Mouse (Mus musculus): ENCODE data around the gene Nkx2-5. TPM values are rescaled to one million over a fixed set of nuclear protein-coding genes. Genes with fewer than 3 reads are reported as not detected.

The Nkx2-5 gene
- not detected in 2 replicates for total RNA-seq (2017)

DNA sequence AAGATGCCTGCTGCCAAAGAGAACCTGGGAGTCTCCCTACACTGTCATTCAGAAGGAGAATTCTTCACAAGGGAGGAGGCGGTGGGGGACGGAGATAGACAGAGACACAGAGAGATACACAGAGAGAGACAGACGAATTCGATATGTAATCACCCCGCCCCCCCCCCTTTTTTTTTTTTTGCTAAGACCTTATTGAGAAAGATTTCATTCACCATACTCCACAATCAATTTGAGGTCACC, at the start of gene Nkx2-5:
Gene Nkx2-5, minus strand, starts transcription at position 101 of the 240 bp plus-strand sequence.
- no peak for ATAC-seq (replicated peaks in 1 of 2; ENCODE audit: insufficient read depth in 1 of 2, low FRiP score in 2 of 2, low TSS enrichment in 1 of 2, low read depth in 1 of 2, poor library complexity in 2 of 2, severe bottlenecking in 2 of 2)

DNA sequence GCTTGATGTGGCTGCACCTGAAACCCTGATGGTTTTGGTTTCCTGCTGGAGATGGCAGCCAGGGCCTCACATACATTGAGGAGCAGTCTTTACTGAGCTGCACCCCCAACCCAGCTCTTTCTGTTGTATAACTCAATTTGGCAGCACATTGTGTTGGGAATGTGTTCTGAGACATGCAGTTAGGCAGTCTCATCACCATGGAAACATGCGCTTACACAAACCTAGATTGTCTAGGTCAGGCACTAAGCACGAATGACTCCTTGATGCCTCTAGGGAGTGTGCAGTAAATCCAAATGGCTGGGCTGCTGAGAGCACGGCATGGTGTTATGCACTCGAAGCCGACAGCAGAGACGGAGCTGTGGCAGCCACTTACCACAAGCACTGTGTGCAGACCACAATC, 49.5 kb upstream of the Nkx2-5 start:
- ATAC-seq (replicated peaks in 1 of 2; ENCODE audit: insufficient read depth in 1 of 2, low FRiP score in 2 of 2, low TSS enrichment in 1 of 2, low read depth in 1 of 2, poor library complexity in 2 of 2, severe bottlenecking in 2 of 2), result no peak

DNA sequence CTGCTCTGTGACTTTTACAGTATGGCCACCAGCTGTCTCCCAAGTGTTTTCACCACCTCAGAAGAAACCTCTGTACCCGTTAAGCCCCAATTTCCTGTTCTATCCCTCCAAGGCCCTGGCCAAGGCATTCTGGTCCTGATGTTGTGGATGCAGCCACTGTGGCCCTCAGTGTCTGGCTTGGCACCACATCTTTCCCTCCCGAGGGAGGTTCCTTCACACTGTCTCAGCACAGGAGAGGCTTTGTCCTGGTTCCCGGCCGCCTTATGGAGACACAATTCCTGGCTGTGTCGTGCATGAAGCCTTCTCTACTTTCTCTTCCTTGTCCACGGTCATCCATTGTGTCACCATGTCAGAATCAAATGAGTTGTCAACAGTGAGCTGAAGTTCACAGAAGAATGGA, 48.7 kb upstream of the Nkx2-5 start:
- ATAC-seq (replicated peaks in 1 of 2; ENCODE audit: insufficient read depth in 1 of 2, low FRiP score in 2 of 2, low TSS enrichment in 1 of 2, low read depth in 1 of 2, poor library complexity in 2 of 2, severe bottlenecking in 2 of 2), result no peak

DNA sequence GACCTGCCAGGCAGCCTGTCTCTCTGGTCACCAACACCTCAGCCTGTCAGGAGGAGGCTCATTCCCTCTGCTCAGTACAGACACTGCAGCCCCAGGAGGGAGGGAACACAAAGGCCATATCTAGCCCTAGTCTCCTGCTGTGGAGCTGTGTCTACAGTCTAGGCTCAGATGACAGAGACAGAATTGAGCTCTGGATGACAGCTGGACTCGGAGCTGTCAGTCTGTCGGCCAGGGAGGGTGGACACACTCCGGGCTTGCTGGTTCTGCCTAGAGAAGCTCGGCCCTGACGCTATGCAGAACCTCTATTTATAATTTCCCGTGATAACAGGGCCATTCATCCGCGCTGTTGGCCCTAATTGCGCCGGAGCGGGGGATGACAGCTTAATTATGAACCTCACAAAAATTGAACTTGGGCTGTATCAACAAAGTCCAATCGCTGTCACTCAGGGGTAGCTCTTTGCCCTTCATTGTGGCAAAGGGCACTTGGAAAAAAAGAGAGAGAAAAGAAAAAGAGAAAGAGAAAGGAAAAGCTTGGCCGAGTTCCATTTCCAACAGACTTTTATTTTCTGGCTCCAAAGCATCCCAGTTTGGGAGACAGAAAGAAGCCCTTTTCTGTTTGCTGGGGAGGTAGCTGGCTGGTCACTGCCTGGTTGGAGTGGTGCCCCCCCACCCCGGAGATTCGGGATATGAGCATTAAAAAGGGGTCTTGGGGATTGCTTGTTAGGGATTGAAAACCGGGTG, 48.0 kb upstream of the Nkx2-5 start:
- 0 out of 4 replicates have a peak, but pooled peaks of 1 of the 2 experiments have one; percentile 22 for ATAC-seq (replicated peaks in 1 of 2; ENCODE audit: insufficient read depth in 1 of 2, low FRiP score in 2 of 2, low TSS enrichment in 1 of 2, low read depth in 1 of 2, poor library complexity in 2 of 2, severe bottlenecking in 2 of 2)

DNA sequence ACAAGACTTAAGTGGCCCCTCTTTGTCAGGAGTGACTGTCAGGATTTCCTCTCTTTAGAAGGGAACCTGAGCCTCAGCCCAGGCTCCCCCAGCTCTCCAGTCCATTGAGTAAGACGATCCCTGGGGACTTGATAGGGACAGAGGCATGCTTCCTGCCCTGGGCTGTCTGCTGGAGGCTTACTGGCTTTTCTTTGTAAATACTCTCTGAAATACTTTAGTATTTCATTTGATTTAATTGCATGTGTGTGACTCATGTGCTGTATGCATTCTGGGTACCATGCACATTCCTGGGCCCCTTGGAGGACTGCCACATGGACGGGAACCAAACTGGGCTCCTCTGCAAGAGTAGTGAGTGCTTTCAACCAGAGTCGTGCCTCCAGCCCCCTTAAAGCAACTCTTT, 43.1 kb upstream of the Nkx2-5 start:
- no peak for ATAC-seq (replicated peaks in 1 of 2; ENCODE audit: insufficient read depth in 1 of 2, low FRiP score in 2 of 2, low TSS enrichment in 1 of 2, low read depth in 1 of 2, poor library complexity in 2 of 2, severe bottlenecking in 2 of 2)

DNA sequence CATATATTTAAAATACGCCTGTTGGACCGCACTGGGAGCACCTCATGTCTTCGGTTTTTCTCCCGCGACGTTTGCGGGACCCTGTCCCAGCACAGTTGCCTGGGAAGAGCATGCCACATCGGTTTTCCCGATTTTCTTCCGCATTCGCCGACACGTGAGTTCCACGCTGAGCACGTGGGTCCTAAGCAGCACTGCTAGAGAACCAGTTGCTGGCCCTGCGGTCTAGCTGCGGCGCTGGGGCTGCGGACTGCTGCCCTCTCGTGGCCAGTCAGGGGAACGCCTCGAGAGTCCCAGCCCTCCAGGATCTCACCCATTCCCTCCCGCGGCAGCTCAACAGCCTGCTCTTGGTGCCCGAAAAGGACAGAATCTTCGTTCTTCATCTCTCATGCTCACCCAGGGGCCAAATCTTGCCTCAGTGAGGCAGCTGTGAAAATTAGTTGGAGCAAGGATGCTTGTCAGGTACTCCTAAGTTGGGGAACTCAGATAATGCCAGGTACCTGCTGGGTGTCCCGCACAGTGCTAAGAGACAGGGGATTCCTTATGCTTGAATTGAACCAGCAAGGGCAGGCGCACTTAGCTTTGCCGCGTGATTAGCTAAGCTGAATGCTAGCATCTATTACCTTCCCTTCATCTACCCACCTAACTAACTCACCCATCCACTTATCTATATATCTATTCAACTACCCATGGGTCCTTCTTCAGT, 41.4 kb upstream of the Nkx2-5 start:
- peak; percentile 92 to 93 for ATAC-seq (replicated peaks in 1 of 2; ENCODE audit: insufficient read depth in 1 of 2, low FRiP score in 2 of 2, low TSS enrichment in 1 of 2, low read depth in 1 of 2, poor library complexity in 2 of 2, severe bottlenecking in 2 of 2)

DNA sequence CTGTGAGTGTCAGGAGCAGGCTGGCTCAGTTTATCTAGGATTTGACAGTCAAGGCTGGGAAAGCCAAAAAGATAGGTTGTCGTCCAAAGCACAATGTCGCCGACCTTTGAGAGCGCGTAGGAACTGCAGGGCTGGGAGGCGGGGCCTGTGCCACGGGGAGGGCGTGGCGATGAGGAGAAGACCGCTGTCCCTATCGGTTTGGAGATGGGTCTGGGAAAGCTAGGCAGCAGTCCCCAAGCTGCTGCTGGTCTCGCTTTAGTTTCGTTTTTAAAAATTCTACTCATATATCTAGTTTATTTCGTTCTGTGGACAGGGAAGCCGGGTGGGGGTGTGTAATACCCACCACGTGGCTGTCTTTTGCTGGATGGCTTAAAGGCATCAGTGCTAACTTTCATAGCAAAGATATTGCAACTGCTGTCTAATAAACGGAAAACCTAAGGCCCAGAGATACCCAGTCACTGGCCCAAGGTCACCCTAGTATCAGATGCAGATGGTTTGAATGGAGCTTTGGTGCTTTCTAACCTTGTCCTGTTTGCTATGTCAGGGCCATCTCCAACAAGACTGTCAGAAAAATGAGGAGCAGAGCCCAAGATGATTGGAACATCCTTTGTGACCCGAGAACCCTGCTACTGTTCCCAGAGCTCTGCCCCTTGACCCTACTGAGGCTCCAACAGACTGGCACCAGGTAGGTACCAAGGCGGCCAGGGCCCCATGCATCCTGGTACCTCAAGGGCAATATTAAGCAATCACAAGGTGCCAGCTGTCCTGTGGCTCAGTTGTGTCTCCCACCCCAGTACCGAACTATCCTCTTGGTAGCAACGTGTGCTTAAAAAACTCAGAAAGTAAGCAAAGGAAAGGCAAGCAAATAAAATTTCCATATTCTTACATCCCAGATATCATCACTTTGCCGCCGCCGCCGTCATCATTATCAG, 40.5 kb upstream of the Nkx2-5 start:
- peak; percentile 78 to 88 for ATAC-seq (replicated peaks in 1 of 2; ENCODE audit: insufficient read depth in 1 of 2, low FRiP score in 2 of 2, low TSS enrichment in 1 of 2, low read depth in 1 of 2, poor library complexity in 2 of 2, severe bottlenecking in 2 of 2)

DNA sequence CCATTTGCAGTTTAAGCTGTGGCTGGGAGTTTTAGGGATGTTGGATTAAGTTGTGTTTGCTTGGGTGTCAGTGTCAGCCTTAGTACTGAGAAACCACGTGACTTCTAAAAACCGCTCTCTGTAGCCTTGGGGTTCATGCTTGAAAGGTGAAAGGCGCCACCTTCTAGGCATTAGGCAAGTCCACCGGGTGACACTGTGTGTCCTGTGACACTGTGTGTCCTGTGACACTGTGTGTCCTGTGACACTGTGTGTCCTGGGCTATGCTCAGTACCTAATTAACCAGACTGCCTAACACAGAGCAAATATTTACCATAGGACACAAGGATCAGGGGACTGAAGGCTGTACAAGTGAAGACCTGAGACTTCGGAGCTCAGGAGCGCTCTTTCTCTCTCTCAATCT, 38.8 kb upstream of the Nkx2-5 start:
- no peak for ATAC-seq (replicated peaks in 1 of 2; ENCODE audit: insufficient read depth in 1 of 2, low FRiP score in 2 of 2, low TSS enrichment in 1 of 2, low read depth in 1 of 2, poor library complexity in 2 of 2, severe bottlenecking in 2 of 2)

DNA sequence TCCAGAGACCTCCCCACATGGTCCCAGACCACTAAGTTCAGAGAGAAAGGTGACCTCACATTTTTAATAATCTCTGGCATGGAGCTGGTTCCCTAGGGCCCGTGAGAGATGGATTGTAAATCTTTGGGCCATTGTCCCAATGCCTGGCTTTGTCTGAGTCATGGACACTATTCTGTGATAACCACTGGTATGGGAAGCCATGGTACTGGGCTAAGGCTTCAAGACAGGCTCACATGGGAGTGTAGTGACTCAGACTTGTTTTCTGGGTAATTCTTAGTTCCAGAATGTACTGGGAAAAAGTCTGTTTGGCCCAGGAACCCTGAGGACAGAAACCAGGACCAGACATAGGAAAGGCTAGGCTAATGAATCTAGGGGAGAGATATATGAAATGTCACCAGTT, 37.9 kb upstream of the Nkx2-5 start:
- ATAC-seq (replicated peaks in 1 of 2; ENCODE audit: insufficient read depth in 1 of 2, low FRiP score in 2 of 2, low TSS enrichment in 1 of 2, low read depth in 1 of 2, poor library complexity in 2 of 2, severe bottlenecking in 2 of 2), result no peak

DNA sequence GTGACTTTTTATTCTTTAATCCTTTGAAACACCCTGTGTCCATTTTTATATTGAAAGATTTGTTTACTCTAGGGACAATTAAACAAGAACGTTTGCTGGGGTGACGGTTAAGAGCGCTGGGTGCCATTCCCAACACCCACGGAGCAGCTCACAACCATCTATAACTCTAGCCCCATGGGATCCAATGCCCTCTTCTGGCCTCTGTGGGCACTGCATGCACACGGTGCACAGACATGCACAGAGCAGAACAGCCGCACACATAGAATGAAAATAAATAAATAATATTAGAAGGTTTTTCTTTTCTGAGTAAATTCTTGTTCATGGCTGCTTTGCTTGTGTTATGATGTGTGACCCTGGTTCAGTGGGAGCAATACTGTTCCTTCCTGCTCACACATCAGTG, 34.4 kb upstream of the Nkx2-5 start:
- ATAC-seq (replicated peaks in 1 of 2; ENCODE audit: insufficient read depth in 1 of 2, low FRiP score in 2 of 2, low TSS enrichment in 1 of 2, low read depth in 1 of 2, poor library complexity in 2 of 2, severe bottlenecking in 2 of 2), result no peak

DNA sequence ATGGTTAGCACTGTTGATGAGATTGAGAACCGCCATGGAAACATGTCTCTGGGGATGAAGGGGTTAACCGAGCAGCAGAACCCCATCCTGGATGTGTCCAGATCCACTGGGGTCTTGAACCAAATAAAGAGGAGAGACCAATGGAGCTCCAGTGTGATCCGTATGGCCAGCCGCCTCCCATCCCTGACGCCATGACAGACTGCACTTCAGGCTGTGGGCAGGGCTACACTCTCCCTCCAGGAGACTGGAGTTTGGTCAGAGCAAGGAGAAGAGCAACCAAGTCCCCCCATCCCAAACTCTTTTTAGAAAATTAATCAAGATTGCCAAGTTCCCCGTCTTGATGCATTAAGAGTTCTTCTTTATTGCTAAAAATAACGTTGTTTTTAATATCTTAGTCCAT, 33.1 kb upstream of the Nkx2-5 start:
- no peak for ATAC-seq (replicated peaks in 1 of 2; ENCODE audit: insufficient read depth in 1 of 2, low FRiP score in 2 of 2, low TSS enrichment in 1 of 2, low read depth in 1 of 2, poor library complexity in 2 of 2, severe bottlenecking in 2 of 2)

DNA sequence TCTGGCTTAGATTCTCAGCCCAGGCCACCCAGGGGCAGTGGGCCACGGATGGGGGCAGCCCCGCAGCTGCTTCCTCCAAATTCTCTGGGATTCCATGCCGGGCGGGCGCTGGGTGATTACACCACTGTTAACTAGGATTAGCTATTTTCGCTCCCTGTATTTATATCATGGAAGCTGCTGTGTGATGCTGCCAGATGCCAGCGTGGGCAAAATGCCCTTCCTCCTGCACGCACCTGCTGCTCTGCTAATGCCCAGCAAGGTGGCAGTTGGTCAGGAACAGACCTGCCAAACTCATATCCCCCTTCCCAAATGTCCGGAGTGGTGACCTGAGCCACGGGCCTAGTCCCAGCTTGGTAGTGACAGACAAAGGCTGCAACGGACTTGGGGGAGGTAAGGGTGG, 29.7 kb upstream of the Nkx2-5 start:
- no peak for ATAC-seq (replicated peaks in 1 of 2; ENCODE audit: insufficient read depth in 1 of 2, low FRiP score in 2 of 2, low TSS enrichment in 1 of 2, low read depth in 1 of 2, poor library complexity in 2 of 2, severe bottlenecking in 2 of 2)

DNA sequence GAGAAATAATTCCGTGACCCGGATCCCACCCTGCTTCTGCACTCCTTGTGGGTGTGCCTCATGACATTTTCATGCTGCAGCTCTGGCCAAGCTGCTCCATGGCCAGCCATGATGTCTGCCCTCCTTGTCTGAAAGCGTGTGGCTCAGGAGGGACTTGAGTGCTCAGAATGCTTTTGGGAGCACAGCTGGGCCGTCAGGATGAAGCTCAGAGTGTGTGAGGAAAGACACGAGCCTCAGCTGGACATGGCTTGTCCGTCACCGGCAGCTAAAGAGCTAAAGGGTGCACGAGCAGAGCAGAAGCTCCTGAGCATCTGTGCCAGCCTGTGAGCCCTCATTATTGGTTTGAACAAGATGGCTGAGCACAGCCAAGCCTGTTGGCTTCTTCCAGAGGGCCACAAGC, 28.7 kb upstream of the Nkx2-5 start:
- no peak for ATAC-seq (replicated peaks in 1 of 2; ENCODE audit: insufficient read depth in 1 of 2, low FRiP score in 2 of 2, low TSS enrichment in 1 of 2, low read depth in 1 of 2, poor library complexity in 2 of 2, severe bottlenecking in 2 of 2)

DNA sequence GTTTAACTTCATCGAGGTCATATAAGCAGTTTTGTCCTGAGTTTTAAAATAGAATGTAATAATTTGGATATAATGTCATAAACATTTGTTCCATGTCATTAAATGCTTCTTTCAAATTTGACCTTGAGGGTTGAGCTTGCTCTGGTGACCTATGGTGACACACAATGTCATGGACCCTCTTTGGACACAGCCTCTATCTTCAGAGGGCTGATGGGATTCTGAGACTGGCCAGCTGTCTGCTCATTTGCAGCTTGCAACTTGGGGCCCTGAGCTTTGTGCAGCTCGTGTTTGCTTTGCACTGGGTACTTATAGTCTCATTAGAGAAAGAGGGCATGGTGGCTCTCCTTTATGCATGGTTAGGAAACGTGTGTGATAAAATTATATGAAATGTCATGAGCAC, 28.1 kb upstream of the Nkx2-5 start:
- ATAC-seq (replicated peaks in 1 of 2; ENCODE audit: insufficient read depth in 1 of 2, low FRiP score in 2 of 2, low TSS enrichment in 1 of 2, low read depth in 1 of 2, poor library complexity in 2 of 2, severe bottlenecking in 2 of 2), result no peak

DNA sequence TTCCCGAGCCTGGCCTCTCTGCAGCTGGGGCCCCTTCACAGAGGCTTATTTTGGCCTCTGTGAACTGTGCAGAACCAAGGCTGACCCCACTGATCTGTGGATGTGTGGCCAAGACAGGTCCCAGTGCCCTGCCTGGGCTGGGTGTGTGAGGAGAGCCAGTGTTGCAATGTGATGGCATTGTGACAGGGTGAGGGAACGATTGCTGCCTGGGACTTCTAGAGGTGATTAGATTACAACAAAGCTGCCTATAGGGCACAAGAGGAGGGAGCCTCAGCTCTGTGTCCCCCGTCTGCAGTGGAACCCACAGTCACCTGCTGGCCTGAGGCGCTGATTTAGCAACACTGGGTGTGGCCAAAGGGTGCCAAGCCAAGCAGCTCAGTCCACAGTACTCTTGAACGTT, 23.9 kb upstream of the Nkx2-5 start:
- ATAC-seq (replicated peaks in 1 of 2; ENCODE audit: insufficient read depth in 1 of 2, low FRiP score in 2 of 2, low TSS enrichment in 1 of 2, low read depth in 1 of 2, poor library complexity in 2 of 2, severe bottlenecking in 2 of 2), result no peak

DNA sequence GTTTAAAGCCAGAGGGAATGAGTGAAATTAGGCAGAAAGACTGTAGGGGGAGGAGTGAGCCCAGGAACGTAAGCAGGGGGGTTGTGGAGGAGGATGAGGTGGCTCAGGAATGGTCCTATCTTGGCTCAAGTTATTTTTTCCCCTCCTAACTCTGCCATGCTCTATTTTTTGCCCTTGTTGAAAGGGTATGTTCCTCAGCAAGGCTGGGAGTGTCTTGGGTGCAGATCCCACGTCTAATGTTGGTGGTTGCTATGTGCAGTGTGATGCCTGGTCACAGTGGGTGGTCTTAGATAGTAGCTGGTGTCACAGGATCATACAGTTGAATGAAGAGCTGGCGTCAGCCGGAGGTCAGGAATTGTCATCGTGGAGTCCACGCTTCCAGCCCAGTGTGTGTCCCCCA, 20.3 kb upstream of the Nkx2-5 start:
- no peak for ATAC-seq (replicated peaks in 1 of 2; ENCODE audit: insufficient read depth in 1 of 2, low FRiP score in 2 of 2, low TSS enrichment in 1 of 2, low read depth in 1 of 2, poor library complexity in 2 of 2, severe bottlenecking in 2 of 2)

DNA sequence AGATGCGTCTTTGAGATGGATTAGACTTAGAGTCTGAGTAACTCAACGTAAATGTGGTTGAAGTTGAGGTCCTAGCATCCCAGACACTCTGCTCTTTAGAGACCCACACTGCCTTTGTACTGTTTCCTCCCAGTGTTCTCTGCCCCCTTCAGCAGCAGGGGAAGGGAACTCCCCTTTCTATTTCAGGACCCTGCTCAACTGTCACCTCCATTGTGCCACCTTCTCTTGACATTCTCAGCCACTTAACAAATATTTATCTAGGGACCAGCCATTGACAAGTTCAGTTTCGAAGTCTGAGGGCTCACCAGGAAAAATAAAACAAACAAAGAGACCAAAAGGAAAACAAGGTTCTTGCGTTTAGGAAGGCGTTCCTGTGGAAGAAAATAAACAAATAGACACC, 19.5 kb upstream of the Nkx2-5 start:
- ATAC-seq (replicated peaks in 1 of 2; ENCODE audit: insufficient read depth in 1 of 2, low FRiP score in 2 of 2, low TSS enrichment in 1 of 2, low read depth in 1 of 2, poor library complexity in 2 of 2, severe bottlenecking in 2 of 2), result no peak

DNA sequence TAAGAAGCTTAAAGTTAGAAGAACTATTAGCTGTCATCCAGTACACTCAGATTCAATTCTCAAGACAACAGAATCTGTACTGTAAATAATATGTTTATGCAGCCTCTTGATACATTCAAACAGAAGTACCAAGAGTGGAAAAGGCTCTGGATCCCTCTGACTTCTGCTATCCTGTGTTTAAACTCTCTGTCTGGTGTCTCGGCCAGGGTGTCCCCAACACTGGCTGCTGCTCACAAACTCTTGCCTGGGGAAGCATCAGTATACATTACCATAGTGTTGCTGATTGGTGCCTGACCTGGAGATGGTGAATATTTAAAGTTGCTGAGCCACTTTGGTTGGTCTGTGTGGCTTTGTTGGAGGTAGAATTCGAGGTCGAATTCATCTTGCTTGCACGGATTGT, 17.0 kb upstream of the Nkx2-5 start:
- ATAC-seq (replicated peaks in 1 of 2; ENCODE audit: insufficient read depth in 1 of 2, low FRiP score in 2 of 2, low TSS enrichment in 1 of 2, low read depth in 1 of 2, poor library complexity in 2 of 2, severe bottlenecking in 2 of 2), result no peak
